Mouse (Mus musculus) lung, embryonic 15.5 days (tissue): ENCODE measurements around the gene Nfatc2ip. TPM values are rescaled to one million over a fixed set of nuclear protein-coding genes. Genes with fewer than 3 reads are reported as not detected.

Experiments
- ATAC-seq: fragments of 200-750 bp; cut with Nextera tagmentation; 2 replicates; pipeline ENCODE4 v1.8.0; 2017; ENCODE audit warnings: moderate number of reproducible peaks, borderline replicate concordance; ENCODE audit not compliant: low FRiP score, low TSS enrichment; ENCODE audit errors: extremely low read depth
- H3K27ac ChIP-seq: fragments of 300-500 bp; sonication (generic); 2 replicates; pipeline ENCODE4 v1.5.1; 2015; ENCODE audit warnings: moderate library complexity, mild to moderate bottlenecking, inconsistent platforms
- H3K27me3 ChIP-seq: fragments of 300-500 bp; sonication (generic); 2 replicates; pipeline ENCODE4 v1.6.1; 2015; ENCODE audit warnings: inconsistent platforms
- H3K36me3 ChIP-seq: fragments of 300-500 bp; sonication (generic); 2 replicates; pipeline ENCODE4 v1.6.1; 2015; ENCODE audit warnings: inconsistent platforms
- H3K4me1 ChIP-seq: fragments of 300-500 bp; sonication (generic); 2 replicates; pipeline ENCODE4 v1.6.1; 2015; ENCODE audit warnings: inconsistent platforms
- H3K4me2 ChIP-seq: fragments of 300-500 bp; sonication (generic); 2 replicates; pipeline ENCODE4 v1.6.1; 2015; ENCODE audit warnings: inconsistent platforms, mild to moderate bottlenecking, moderate library complexity
- H3K4me3 ChIP-seq: fragments of 300-500 bp; sonication (generic); 2 replicates; pipeline ENCODE4 v1.5.1; 2015; ENCODE audit warnings: mild to moderate bottlenecking, inconsistent platforms
- H3K9ac ChIP-seq: fragments of 300-500 bp; sonication (generic); 2 replicates; pipeline ENCODE4 v1.6.1; 2015; ENCODE audit warnings: inconsistent platforms
- H3K9me3 ChIP-seq: fragments of 300-500 bp; sonication (generic); 2 replicates; pipeline ENCODE4 v1.6.1; 2016; ENCODE audit warnings: inconsistent platforms
- WGBS: fragments of 180-500 bp; shearing (Covaris S2); methylation state at CpG from one replicate; pipeline ENCODE4 v1.1.7; 2015; 5-methylcytosine and 5-hydroxymethylcytosine counted together
- polyA plus RNA-seq: library from polyadenylated mRNA; unstranded; fragments of >200 nt; fragmentation: Nextera tagmentation; extraction: Ambion mirVana; gene quantifications from 2 replicates; pipeline ENCODE4 v1.2.1, GENCODE M21; 2015

Nfatc2ip gene
- polyA plus RNA-seq, 1 experiment from 2014 or later: 3.3 TPM

DNA sequence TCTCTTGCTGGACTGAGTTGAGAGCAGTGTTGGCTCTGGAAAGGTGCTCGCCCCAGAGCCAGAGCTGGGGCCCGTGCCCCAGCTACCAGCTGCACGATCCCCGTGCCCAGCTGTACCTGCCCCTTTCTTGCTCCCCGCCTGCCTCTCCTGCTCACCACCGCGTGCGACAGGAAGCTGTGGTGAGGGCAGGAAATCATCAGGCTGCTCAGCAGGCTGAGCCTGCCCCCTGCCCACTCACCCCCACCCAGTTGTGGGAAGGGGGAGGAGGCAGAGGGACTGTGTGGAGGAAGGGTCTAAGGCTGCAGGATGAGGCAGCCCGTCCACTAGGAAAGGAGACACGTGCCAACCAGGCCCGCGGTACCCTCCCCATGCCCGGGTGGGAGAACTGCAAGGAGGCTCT lies 27.1 kb downstream of the Nfatc2ip start, which contains the start of gene Lat:
Gene Lat (minus strand): TSS at position 178 of the 400 bp plus-strand sequence.
- ATAC-seq: peak; percentile 40
- no peaks in the 10 kb centered on the region for H3K9me3 ChIP-seq
- no peak within 1 kb of the TSS for H3K4me2 ChIP-seq
- H3K27ac ChIP-seq: no peak within 1 kb of the TSS
- H3K4me3 ChIP-seq: no peak within 1 kb of the TSS
- 76% methylated on average over 13 of the region's 13 CpGs for WGBS
- H3K9ac ChIP-seq: no peak within 1 kb of the TSS
- no peaks in the 10 kb centered on the region for H3K27me3 ChIP-seq
- H3K36me3 ChIP-seq: peaks cover 32% of the 10 kb centered on the region
- no peaks in the 10 kb centered on the region for H3K4me1 ChIP-seq

DNA sequence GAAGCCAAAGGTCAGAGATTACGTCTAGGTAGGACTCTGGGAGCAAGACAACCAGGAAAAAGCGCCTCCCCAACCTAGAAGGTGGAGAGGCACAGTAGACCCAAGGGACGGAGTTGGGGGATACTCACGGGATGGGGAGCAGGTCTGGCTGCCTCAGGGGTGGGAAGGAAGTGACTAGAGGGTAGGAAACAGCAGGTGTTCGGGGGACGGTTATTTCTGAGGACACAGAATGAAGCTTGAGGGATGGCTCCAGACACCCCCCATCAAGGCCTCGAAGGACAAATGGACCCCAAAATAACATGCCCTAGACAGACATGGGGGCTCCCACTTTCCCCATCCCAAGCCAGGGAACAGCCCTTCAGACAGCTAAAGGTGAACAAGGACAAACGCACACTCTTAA lies 28.2 kb downstream of the Nfatc2ip start:
- Histone ChIP-seq H3K4me1 (no peaks in the 10 kb centered on the region), H3K27me3 (no peaks in the 10 kb centered on the region), H3K27ac (no peak overlapping the region), H3K4me2 (no peak overlapping the region), H3K4me3 (no peak overlapping the region), H3K9ac (no peak overlapping the region), H3K36me3 (peaks cover 32% of the 10 kb centered on the region), H3K9me3 (no peaks in the 10 kb centered on the region)
- 87% methylated on average over 8 of the region's 8 CpGs for WGBS
- no peak for ATAC-seq

DNA sequence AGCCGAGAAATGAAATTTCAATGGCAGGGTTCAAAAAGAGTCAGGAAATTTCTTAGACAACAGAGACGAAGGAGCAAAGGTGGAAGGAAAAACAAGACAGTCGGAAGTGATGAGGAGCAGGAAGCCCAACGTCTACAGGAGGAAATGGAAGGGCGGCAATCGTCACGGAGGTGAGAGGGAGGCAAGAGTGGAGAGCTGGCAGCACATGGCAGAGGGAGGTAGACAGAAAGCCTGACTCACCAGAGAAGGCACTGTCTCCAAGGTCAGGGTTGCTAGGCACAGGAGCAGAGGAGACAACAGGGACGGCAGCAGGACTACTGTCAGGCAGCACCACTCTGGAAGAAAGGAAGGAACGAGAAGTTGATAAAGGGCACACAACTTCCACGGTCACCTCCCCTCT lies 28.9 kb downstream of the Nfatc2ip start:
- no peaks in the 10 kb centered on the region for H3K4me1 ChIP-seq
- H3K9ac ChIP-seq: no peak overlapping the region
- H3K4me2 ChIP-seq: no peak overlapping the region
- ATAC-seq: no peak
- H3K9me3 ChIP-seq: no peaks in the 10 kb centered on the region
- H3K36me3 ChIP-seq: peaks cover 25% of the 10 kb centered on the region
- H3K27ac ChIP-seq: no peak overlapping the region
- H3K4me3 ChIP-seq: no peak overlapping the region
- H3K27me3 ChIP-seq: no peaks in the 10 kb centered on the region
- 78% methylated on average over 10 of the region's 10 CpGs for WGBS

DNA sequence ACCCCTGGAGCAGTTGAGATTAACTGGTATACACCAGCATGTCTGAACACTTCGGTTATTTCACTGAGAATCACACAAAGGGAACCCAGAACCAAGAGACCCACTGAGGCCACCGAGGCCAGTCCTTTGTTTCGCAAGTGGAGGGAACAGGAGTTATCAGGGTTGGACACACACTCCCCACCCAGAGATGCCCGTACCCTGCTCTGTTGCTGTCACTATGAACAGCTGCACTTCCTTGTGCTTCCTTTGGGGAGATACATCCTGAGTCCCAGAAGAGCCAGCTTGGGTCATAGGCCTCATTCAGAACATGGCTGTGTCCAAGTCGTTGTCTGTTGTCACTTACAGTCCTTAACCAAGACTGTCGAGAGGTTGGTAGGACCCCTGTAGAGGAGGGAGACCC lies 33.5 kb downstream of the Nfatc2ip start:
- H3K4me1 ChIP-seq: no peaks in the 10 kb centered on the region
- no peaks in the 10 kb centered on the region for H3K9me3 ChIP-seq
- H3K27ac ChIP-seq: no peak overlapping the region
- H3K9ac ChIP-seq: no peak overlapping the region
- no peaks in the 10 kb centered on the region for H3K27me3 ChIP-seq
- H3K4me3 ChIP-seq: no peak overlapping the region
- no peaks in the 10 kb centered on the region for H3K36me3 ChIP-seq
- WGBS: 75% methylated on average over 6 of the region's 6 CpGs
- ATAC-seq: no peak
- no peak overlapping the region for H3K4me2 ChIP-seq

DNA sequence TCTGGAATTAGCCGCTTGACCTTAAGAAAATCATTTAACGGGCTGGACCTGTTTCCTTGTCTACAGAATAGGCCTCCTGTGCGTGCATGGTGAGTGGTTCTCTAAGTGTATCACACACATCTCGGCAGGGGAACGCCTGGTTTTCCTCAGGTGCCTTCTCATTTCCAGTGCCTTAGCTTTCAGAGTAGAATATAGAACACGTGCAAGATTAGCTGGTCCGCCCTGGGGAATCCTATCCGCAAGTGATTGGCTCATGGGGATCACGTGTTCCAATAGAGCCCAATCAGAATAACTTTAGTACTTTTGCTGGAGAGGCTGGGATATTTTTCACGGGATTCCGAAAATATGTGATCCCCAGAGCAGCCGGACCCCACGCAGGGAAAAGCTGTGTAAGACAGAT lies 37.5 kb downstream of the Nfatc2ip start:
- Histone ChIP-seq H3K9ac (no peak overlapping the region), H3K9me3 (no peaks in the 10 kb centered on the region), H3K4me2 (no peak overlapping the region), H3K27me3 (no peaks in the 10 kb centered on the region), H3K4me3 (no peak overlapping the region), H3K36me3 (no peaks in the 10 kb centered on the region), H3K27ac (no peak overlapping the region), H3K4me1 (no peaks in the 10 kb centered on the region)
- no peak for ATAC-seq
- 64% methylated on average over 13 of the region's 13 CpGs for WGBS

DNA sequence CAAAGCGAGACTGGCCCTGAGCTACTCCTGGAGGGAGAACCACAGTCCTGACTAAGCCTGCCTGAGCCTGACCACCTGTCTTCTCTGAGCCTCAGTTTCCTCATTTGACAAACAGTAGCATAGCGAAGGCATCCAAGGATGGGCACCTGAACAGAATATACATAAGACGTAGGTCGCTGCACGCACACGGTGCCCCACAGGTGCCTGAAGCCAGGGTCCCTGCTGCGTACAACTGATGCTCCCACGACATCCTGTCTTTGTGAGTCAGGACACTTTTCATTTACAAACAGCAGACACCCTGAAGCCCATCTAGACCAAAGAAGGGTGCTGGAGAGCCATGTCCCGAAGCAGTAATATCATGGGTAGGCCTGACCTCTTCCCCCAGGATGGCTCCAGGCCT lies 38.1 kb downstream of the Nfatc2ip start:
- H3K36me3 ChIP-seq: no peaks in the 10 kb centered on the region
- H3K9me3 ChIP-seq: no peaks in the 10 kb centered on the region
- H3K27ac ChIP-seq: no peak overlapping the region
- H3K4me3 ChIP-seq: no peak overlapping the region
- no peak for ATAC-seq
- no peaks in the 10 kb centered on the region for H3K27me3 ChIP-seq
- no peaks in the 10 kb centered on the region for H3K4me1 ChIP-seq
- no peak overlapping the region for H3K4me2 ChIP-seq
- 88% methylated on average over 9 of the region's 9 CpGs for WGBS
- H3K9ac ChIP-seq: no peak overlapping the region

DNA sequence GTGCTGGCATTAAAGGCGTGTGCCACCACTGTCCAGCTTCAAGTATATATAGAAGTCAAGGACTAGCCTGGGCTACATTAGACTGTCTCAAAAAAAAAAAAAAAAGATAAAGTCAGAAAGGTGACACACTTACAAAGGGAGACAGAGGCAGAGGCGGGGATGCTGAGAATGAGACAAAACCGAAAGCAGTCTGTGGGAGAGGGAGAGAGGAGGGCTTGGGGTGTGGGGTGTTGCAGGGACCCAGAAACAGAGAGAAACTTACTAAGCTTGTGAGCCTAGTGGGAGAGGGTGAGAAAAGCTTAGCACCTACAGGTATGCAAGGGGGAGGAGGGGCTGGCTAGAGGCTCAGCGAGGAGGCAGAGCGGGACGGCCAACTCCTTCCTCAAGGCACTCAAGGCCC lies 38.7 kb downstream of the Nfatc2ip start:
- Histone ChIP-seq H3K4me1 (no peaks in the 10 kb centered on the region), H3K4me3 (no peak overlapping the region), H3K27ac (no peak overlapping the region), H3K4me2 (no peak overlapping the region), H3K9me3 (no peaks in the 10 kb centered on the region), H3K27me3 (no peaks in the 10 kb centered on the region), H3K9ac (no peak overlapping the region), H3K36me3 (no peaks in the 10 kb centered on the region)
- no peak for ATAC-seq
- 77% methylated on average over 6 of the region's 6 CpGs for WGBS

DNA sequence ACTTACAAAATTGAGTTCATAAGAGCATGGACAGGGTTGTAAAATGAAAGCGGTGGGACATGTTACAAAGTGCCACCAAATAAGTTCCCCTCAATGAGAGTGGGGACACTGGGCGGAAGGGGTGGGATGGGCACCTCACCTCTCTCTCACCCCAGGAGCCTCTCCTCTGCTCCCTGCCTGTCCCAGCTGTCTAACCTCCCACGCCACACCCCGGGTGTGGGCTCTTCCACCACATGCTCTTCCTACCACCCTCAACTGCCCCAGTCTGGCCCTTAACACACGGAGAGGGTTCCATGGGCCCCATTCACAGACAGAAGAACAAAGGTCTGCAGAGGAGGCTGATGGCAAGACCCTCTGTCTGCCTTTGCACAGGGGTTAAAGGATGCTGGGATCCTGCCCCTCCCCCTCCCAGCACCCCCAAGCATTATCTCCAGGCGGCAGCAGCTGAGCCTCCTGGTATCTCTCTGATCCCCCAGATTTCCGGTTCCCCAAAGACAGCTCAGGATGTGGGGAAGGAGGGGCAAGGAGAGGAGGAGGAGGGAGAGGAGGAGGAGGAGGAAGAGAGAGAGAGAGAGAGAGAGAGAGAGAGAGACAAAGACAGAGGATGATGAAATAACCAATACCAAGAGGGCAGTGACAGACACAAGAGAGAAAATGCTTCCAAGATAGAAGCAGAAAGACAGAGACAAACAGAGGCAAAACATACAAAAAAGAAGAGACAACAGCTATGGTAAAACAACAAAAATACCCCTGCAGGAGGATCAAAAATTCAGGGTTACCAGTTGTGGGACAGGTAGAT lies 39.5 kb downstream of the Nfatc2ip start:
- no peaks in the 10 kb centered on the region for H3K36me3 ChIP-seq
- no peak overlapping the region for H3K27ac ChIP-seq
- no peak for ATAC-seq

DNA sequence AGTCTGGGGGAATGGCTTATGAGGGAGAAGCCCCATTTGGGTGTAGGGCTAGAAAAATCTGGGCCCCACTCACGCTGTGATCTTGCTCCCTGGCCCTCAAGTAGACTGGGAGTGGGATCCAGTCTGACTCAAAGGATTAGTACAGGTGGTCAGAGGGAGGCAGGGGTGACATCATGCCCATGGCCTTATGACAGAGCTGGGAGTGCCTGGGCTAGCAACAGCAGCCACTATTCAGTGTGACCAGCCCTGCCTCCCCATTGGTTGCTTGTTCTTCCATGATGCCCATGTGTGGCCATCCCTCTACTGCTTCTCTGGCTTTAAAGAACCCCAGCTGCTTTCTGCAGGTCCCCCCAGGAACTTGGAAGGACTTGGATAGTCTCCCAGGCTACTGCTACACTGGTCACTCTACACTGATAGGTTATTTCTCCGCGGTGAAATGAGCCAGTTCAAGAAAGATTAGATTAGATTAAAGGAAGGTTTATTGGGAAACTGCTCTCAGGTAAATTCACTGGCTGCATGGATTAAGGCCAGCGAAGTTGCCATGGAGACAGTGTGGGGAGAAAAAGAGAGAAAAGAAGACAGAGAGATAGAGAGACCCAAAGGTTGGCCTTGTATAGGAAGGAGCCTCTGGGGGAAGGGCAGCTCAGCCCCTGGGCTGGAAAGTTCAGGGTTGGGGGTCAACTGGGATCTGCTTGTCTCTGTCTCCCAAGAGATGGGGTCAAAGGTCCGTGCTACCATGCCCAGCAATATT lies 40.5 kb downstream of the Nfatc2ip start:
- Histone ChIP-seq H3K27ac (no peak overlapping the region), H3K9ac (no peak overlapping the region), H3K9me3 (no peaks in the 10 kb centered on the region), H3K27me3 (no peaks in the 10 kb centered on the region), H3K4me2 (no peak overlapping the region), H3K4me1 (0 out of 2 replicates have a peak, but pooled peaks cover 5% of the 10 kb centered on the region), H3K36me3 (no peaks in the 10 kb centered on the region), H3K4me3 (no peak overlapping the region)
- ATAC-seq: no peak
- 55% methylated on average over 5 of the region's 5 CpGs for WGBS

More for the DNA sequence above, 39.5 kb downstream of the Nfatc2ip start:
- Histone ChIP-seq H3K9me3 (no peaks in the 10 kb centered on the region), H3K4me1 (no peaks in the 10 kb centered on the region), H3K4me2 (no peak overlapping the region), H3K4me3 (no peak overlapping the region), H3K9ac (no peak overlapping the region), H3K27me3 (no peaks in the 10 kb centered on the region)
- WGBS: 45% methylated on average over 7 of the region's 7 CpGs

DNA sequence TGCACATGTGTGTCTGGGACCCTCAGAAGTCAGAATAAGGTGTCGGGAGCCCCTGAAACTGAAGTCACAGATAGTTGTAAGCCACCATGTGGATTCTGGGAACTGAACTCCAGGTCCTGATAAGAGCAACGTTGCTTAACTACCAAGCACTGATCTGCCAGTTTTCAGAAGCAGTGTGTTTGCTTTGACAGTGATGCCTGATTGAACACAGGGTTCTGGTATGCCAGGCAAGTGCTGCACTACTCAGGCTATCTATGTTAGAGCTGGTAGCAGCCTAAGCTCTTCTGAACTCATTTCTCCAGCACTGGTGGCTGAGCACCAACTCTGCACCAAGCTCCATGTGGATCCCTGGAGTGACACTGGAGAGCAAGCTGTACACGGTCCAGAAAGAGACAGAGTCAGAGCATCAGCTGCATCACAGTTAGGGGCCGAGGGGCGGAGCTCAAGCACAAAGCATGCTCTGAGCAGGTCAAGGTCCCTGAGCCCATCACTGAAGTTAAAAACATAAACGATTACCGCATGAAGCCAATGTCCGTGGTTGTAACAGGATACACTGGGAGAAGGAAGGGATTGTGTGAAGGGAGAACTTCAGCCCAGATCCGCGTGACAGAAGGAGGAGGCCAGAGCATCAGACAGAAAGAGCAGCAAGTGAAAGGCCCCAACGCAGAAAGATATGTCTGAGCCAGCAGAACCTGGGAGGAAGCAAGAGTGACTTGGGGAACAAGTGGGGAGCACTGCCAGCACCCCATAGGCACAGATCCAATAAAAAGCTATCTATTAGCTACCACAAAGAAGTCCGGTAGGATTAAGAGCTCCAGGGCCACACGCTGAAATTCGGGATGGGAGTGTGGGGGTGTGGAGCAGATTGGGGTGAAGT lies 41.6 kb downstream of the Nfatc2ip start:
- no peak overlapping the region for H3K4me2 ChIP-seq
- no peak overlapping the region for H3K9ac ChIP-seq
- no peak overlapping the region for H3K27ac ChIP-seq
- H3K36me3 ChIP-seq: no peaks in the 10 kb centered on the region
- no peak for ATAC-seq
- no peaks in the 10 kb centered on the region for H3K9me3 ChIP-seq
- H3K4me1 ChIP-seq: 0 out of 2 replicates have a peak, but pooled peaks cover 5% of the 10 kb centered on the region
- WGBS: 40% methylated on average over 14 of the region's 14 CpGs
- no peaks in the 10 kb centered on the region for H3K27me3 ChIP-seq
- no peak overlapping the region for H3K4me3 ChIP-seq

DNA sequence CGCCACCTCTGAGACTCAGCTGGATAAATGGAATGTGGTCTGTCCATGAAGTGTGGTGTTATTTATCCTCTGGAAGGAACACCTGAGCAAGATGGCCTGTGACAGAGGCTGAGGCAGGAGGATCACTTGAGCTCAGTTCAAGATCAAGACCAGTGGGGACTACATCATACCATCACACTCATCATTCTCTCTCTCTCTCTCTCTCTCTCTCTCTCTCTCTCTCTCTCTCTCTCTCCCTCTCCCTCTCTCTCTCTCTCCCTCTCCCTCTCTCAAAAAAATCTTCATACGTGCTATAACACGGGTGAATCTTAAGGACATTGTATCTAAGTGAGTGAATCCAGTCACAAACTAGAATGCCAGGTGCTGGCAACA lies 42.6 kb downstream of the Nfatc2ip start:
- Histone ChIP-seq H3K27ac (no peak overlapping the region), H3K36me3 (no peaks in the 10 kb centered on the region), H3K4me2 (no peak overlapping the region), H3K9me3 (no peaks in the 10 kb centered on the region), H3K4me3 (no peak overlapping the region), H3K4me1 (0 out of 2 replicates have a peak, but pooled peaks cover 5% of the 10 kb centered on the region), H3K27me3 (no peaks in the 10 kb centered on the region), H3K9ac (no peak overlapping the region)
- 81% methylated on average over 3 of the region's 3 CpGs for WGBS
- no peak for ATAC-seq
